In genomic region chr15:32730839-32731238, GRCm38 (mm10) we compare ENCODE assay signal across 8 mouse cellular contexts.
DNase-seq lines count a peak whose midpoint lies in the region; ATAC-seq lines count a peak whose summit lies in the region.

No protein-coding gene starts in this region.

- WGBS in midbrain, embryonic 11.5 days, result 53% methylated on average over 3 of the region's 3 CpGs
- 47% methylated on average over 3 of the region's 3 CpGs for WGBS in midbrain, embryonic 10.5 days
- 37% methylated on average over 3 of the region's 3 CpGs for WGBS in forebrain, embryonic 14.5 days
- WGBS in large intestine, adult 2 months, result 15% methylated on average over 3 of the region's 3 CpGs
- 39% methylated on average over 3 of the region's 3 CpGs for WGBS in midbrain, embryonic 13.5 days

- H3K9me3 ChIP-seq in midbrain, embryonic 11.5 days (ENCODE audit: control insufficient read depth, low read length), result no peaks in the 10 kb centered on the region
- no peaks in the 10 kb centered on the region for H3K9me3 ChIP-seq in midbrain, embryonic 10.5 days (replicated peaks)
- H3K9me3 ChIP-seq in forebrain, embryonic 14.5 days (replicated peaks; ENCODE audit: control insufficient read depth, low read length), result no peaks in the 10 kb centered on the region
- H3K9me3 ChIP-seq in midbrain, embryonic 13.5 days, result no peaks in the 10 kb centered on the region

- H3K9ac ChIP-seq in midbrain, embryonic 11.5 days (ENCODE audit: low read length), result no peak overlapping the region
- H3K9ac ChIP-seq in forebrain, embryonic 14.5 days (ENCODE audit: low read length), result no peak overlapping the region
- no peak overlapping the region for H3K9ac ChIP-seq in midbrain, embryonic 13.5 days (replicated peaks)

- DNase-seq in midbrain, embryonic 11.5 days (ENCODE audit: low spot score, missing footprints), result no peak
- DNase-seq in midbrain, embryonic 10.5 days (ENCODE audit: low spot score), result no peak
- DNase-seq in c-Kit-positive CD71-negative TER-119-negative erythroid progenitor cells, embryonic 14.5 days (ENCODE audit: low read depth), result peak; percentile 2
- DNase-seq in forebrain, embryonic 14.5 days (ENCODE audit: low spot score), result peak; percentile 71
- DNase-seq in large intestine, adult 2 months (ENCODE audit: low read depth, low spot score), result peak; percentile 4
- no peak for DNase-seq in MN1 (ENCODE audit: low spot score)
- DNase-seq in spleen, adult 12 weeks (ENCODE audit: low spot score), result no peak

- H3K4me2 ChIP-seq in midbrain, embryonic 11.5 days, result no peak overlapping the region
- H3K4me2 ChIP-seq in forebrain, embryonic 14.5 days (ENCODE audit: low read length), result no peak overlapping the region
- no peak overlapping the region for H3K4me2 ChIP-seq in midbrain, embryonic 13.5 days (replicated peaks)

- ATAC-seq in midbrain, embryonic 11.5 days (ENCODE audit: low FRiP score), result peak; percentile 30; the same call in 1 of the 2 replicates
- peak; percentile 61; the same call in 1 of the 2 replicates for ATAC-seq in forebrain, embryonic 14.5 days
- ATAC-seq in midbrain, embryonic 13.5 days, result peak; percentile 70

- no peak overlapping the region for H3K4me3 ChIP-seq in midbrain, embryonic 11.5 days (ENCODE audit: low read depth, low read length)
- no peak overlapping the region for H3K4me3 ChIP-seq in midbrain, embryonic 10.5 days
- no peak overlapping the region for H3K4me3 ChIP-seq in forebrain, embryonic 14.5 days (ENCODE audit: low read depth, low read length)
- H3K4me3 ChIP-seq in midbrain, embryonic 13.5 days (replicated peaks), result no peak overlapping the region

- no peaks in the 10 kb centered on the region for H3K27me3 ChIP-seq in midbrain, embryonic 11.5 days (ENCODE audit: control insufficient read depth, insufficient read depth, low read length)
- H3K27me3 ChIP-seq in midbrain, embryonic 10.5 days (ENCODE audit: low read depth, poor library complexity, severe bottlenecking), result no peaks in the 10 kb centered on the region
- no peaks in the 10 kb centered on the region for H3K27me3 ChIP-seq in forebrain, embryonic 14.5 days (replicated peaks; ENCODE audit: control insufficient read depth, insufficient read depth, low read length)
- no peaks in the 10 kb centered on the region for H3K27me3 ChIP-seq in midbrain, embryonic 13.5 days

- no peaks in the 10 kb centered on the region for H3K36me3 ChIP-seq in midbrain, embryonic 11.5 days (ENCODE audit: control insufficient read depth, insufficient read depth, low read length)
- H3K36me3 ChIP-seq in midbrain, embryonic 10.5 days, result no peaks in the 10 kb centered on the region
- no peaks in the 10 kb centered on the region for H3K36me3 ChIP-seq in forebrain, embryonic 14.5 days (ENCODE audit: control insufficient read depth, insufficient read depth, low read length)
- no peaks in the 10 kb centered on the region for H3K36me3 ChIP-seq in midbrain, embryonic 13.5 days

- H3K4me1 ChIP-seq in midbrain, embryonic 11.5 days (ENCODE audit: control insufficient read depth, insufficient read depth, low read length), result no peaks in the 10 kb centered on the region
- H3K4me1 ChIP-seq in midbrain, embryonic 10.5 days, result peaks cover 4% of the 10 kb centered on the region; the same call in 1 of the 2 replicates
- no peaks in the 10 kb centered on the region for H3K4me1 ChIP-seq in forebrain, embryonic 14.5 days (ENCODE audit: control insufficient read depth, insufficient read depth, low read length)
- no peaks in the 10 kb centered on the region for H3K4me1 ChIP-seq in midbrain, embryonic 13.5 days (replicated peaks)

- no peak overlapping the region for H3K27ac ChIP-seq in midbrain, embryonic 11.5 days (ENCODE audit: low read depth, low read length)
- no peak overlapping the region for H3K27ac ChIP-seq in midbrain, embryonic 10.5 days (replicated peaks)
- H3K27ac ChIP-seq in forebrain, embryonic 14.5 days (ENCODE audit: low read depth, low read length), result no peak overlapping the region
- no peak overlapping the region for H3K27ac ChIP-seq in midbrain, embryonic 13.5 days

Comparison
In these comparisons a context has a peak if more than half of its experiments do, and no peak if none do; other contexts are left out.
1. DNase-seq: peak in c-Kit-positive CD71-negative TER-119-negative erythroid progenitor cells, embryonic 14.5 days (single experiment), forebrain, embryonic 14.5 days (single experiment) and large intestine, adult 2 months (single experiment); none in midbrain, embryonic 11.5 days (single experiment), midbrain, embryonic 10.5 days (single experiment), MN1 (single experiment) and spleen, adult 12 weeks (single experiment).
2. Peak in every context shown above with its lines, with median percentiles within 50 percentile points of each other: ATAC-seq.